Mouse (Mus musculus): ENCODE data around the gene Gcm1.
A peak's percentile ranks its signal among the peaks of the same experiment; 100 is the strongest.
"Not testable (repeated sequence)": the region's sequence is repeated elsewhere in the genome, so short reads cannot be mapped to it uniquely, and the experiment has no call there.

The Gcm1 gene

GRCm38 (mm10) chr9:78071626-78072025, 19.9 kb downstream of the Gcm1 start:
- DNase-seq (ENCODE audit: low read depth, low spot score): no peak
- Histone ChIP-seq H3K27me3 (ENCODE audit: control insufficient read depth, insufficient read depth, low read length, poor library complexity, severe bottlenecking) (no peaks in the 10 kb centered on the region; the same call in 1 of the 2 replicates), H3K36me3 (ENCODE audit: control insufficient read depth, insufficient read depth, low read length, poor library complexity, severe bottlenecking) (no peaks in the 10 kb centered on the region)

GRCm38 (mm10) chr9:78073291-78073690, 21.6 kb downstream of the Gcm1 start:
- not testable (repeated sequence) for H3K27me3 ChIP-seq (ENCODE audit: control insufficient read depth, insufficient read depth, low read length, poor library complexity, severe bottlenecking); H3K36me3 ChIP-seq (ENCODE audit: control insufficient read depth, insufficient read depth, low read length, poor library complexity, severe bottlenecking)

DNA sequence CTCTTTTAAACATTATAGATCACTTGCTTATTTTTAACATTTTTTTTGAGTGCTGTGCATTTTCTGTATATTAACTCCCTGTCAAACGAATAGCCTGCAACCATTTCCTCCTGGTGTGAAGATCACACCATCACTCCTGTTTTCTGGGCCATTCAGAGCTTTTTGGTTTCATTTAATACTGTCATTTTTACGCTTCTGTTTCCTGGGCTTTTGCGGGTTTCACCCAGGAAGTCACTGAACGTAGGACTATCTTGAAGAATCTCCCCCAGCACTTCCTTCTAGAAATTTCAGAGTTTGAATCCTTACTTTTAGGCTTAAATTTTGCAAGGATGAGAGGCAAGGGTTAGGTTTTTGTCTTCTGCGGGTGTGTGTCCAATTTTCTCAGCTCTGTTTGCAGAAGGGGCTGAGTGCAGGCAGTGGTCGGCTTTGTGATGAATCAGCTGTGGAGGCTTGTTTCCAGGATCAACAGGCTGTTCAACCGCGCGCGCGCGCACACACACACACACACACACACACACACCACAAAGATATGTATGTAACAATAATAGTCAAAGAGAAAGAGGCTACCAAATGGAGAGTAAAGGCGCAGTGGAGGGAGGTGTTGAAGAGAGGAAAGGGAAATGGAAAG, 22.1 kb downstream of the Gcm1 start:
- no peak for DNase-seq (ENCODE audit: low read depth, low spot score)
- Histone ChIP-seq H3K36me3 (ENCODE audit: control insufficient read depth, insufficient read depth, low read length, poor library complexity, severe bottlenecking) (no peaks in the 10 kb centered on the region), H3K27me3 (ENCODE audit: control insufficient read depth, insufficient read depth, low read length, poor library complexity, severe bottlenecking) (no peaks in the 10 kb centered on the region; the same call in 1 of the 2 replicates)

More at GRCm38 (mm10) chr9:78073291-78073690, 21.6 kb downstream of the Gcm1 start:
- DNase-seq (ENCODE audit: low read depth, low spot score): not testable (repeated sequence)

DNA sequence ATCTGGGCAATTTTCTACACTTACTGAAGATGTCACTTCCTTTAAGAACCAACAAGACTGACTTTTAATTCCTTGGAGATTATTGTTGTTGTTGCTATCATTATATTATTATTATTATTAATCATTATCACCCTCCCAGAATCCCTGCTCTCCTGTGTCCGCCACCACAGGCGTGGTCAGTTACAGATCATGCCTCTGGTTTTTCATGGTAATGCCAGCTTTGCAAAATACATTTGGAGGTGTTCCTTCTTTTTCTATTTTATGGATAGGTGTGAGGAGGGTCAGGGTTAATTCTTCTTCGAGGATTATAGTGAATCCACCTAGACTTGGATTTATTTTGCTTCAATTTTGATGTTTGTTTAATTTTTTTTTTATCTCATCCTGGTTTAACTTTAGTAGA, 23.5 kb downstream of the Gcm1 start:
- Histone ChIP-seq H3K36me3 (ENCODE audit: control insufficient read depth, insufficient read depth, low read length, poor library complexity, severe bottlenecking) (no peaks in the 10 kb centered on the region), H3K27me3 (ENCODE audit: control insufficient read depth, insufficient read depth, low read length, poor library complexity, severe bottlenecking) (no peaks in the 10 kb centered on the region; the same call in 1 of the 2 replicates)
- DNase-seq (ENCODE audit: low read depth, low spot score): no peak

- DNase-seq (ENCODE audit: low read depth, low spot score): no peak
- H3K36me3 ChIP-seq (ENCODE audit: control insufficient read depth, insufficient read depth, low read length, poor library complexity, severe bottlenecking): 0 out of 2 replicates have a peak, but pooled peaks cover 5% of the 10 kb centered on the region
- H3K27me3 ChIP-seq (ENCODE audit: control insufficient read depth, insufficient read depth, low read length, poor library complexity, severe bottlenecking): no peaks in the 10 kb centered on the region
Observed at GRCm38 (mm10) chr9:78078240-78078639, 26.5 kb downstream of the Gcm1 start.

GRCm38 (mm10) chr9:78081835-78082234, 30.1 kb downstream of the Gcm1 start:
- Histone ChIP-seq H3K27me3 (ENCODE audit: control insufficient read depth, insufficient read depth, low read length, poor library complexity, severe bottlenecking) (no peaks in the 10 kb centered on the region), H3K36me3 (ENCODE audit: control insufficient read depth, insufficient read depth, low read length, poor library complexity, severe bottlenecking) (peaks cover 7% of the 10 kb centered on the region)
- no peak for DNase-seq (ENCODE audit: low read depth, low spot score)

DNA sequence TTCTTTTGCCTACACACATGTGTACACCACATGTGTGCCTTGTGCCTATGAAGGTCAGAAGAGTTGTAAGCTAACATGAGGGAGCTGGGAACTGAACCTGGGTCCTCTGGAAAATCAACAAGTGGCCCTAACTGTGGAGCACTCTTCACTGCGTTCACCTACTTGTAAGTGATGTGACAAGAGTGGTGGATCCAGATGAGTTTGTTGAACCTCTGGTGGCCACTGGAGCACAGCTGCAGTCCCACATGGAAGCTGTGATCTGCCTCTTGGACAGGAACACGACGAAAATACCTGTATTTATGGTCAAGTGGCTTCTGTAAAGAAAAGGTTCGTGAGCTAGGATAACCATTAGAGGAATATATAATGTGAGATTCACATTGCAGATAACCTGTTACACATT, 32.6 kb downstream of the Gcm1 start:
- DNase-seq (ENCODE audit: low read depth, low spot score): no peak
- Histone ChIP-seq H3K36me3 (ENCODE audit: control insufficient read depth, insufficient read depth, low read length, poor library complexity, severe bottlenecking) (peaks cover 7% of the 10 kb centered on the region), H3K27me3 (ENCODE audit: control insufficient read depth, insufficient read depth, low read length, poor library complexity, severe bottlenecking) (no peaks in the 10 kb centered on the region)

- Histone ChIP-seq H3K36me3 (ENCODE audit: control insufficient read depth, insufficient read depth, low read length, poor library complexity, severe bottlenecking) (peaks cover 7% of the 10 kb centered on the region), H3K27me3 (ENCODE audit: control insufficient read depth, insufficient read depth, low read length, poor library complexity, severe bottlenecking) (no peaks in the 10 kb centered on the region)
- DNase-seq (ENCODE audit: low read depth, low spot score): no peak
Observed at GRCm38 (mm10) chr9:78085722-78086287, 34.1 kb downstream of the Gcm1 start.

DNA sequence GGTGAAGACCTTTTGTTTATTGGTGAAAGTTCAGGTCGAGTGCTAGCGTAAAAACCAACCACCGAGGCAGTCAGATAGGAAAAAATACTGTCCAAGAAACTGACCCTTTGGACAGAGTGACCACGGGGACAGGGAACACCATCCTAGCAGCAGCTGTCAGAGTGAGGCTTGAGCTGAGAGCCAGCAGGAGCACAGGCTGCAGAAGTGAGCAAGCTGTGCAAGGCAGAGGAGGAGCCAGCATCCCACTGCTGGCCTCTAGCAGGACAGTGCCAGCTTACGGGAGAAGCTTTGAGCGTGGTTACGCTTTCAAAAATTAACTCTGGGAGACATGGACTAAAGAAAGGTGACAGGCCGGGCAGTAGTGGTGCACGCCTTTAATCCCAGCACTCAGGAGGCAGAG, 36.0 kb downstream of the Gcm1 start:
- H3K36me3 ChIP-seq (ENCODE audit: control insufficient read depth, insufficient read depth, low read length, poor library complexity, severe bottlenecking): peaks cover 2% of the 10 kb centered on the region
- no peaks in the 10 kb centered on the region for H3K27me3 ChIP-seq (ENCODE audit: control insufficient read depth, insufficient read depth, low read length, poor library complexity, severe bottlenecking)
- DNase-seq (ENCODE audit: low read depth, low spot score): no peak

DNA sequence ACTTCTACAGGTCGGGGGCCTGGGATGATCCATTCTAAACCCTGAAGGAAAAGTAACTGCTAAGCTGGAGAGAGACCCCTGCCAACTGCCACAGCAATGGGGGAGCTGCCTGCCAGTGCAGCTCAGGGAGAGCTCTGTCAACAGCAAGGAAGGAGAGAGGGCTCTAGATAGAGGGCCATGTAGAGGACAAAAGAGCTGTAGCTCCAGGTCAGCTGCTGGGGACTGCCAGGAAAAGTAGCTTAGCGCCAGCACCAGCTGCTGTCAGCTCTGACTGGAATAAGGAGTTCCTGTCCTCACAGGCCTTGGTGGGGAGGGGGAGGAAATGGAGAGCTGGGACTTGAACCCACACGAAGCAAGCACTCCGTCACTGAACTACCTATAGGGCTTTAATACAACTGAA, 36.8 kb downstream of the Gcm1 start:
- DNase-seq (ENCODE audit: low read depth, low spot score): no peak

GRCm38 (mm10) chr9:78088971-78089370, 37.2 kb downstream of the Gcm1 start:
- H3K36me3 ChIP-seq (ENCODE audit: control insufficient read depth, insufficient read depth, low read length, poor library complexity, severe bottlenecking): peaks cover 2% of the 10 kb centered on the region
- H3K27me3 ChIP-seq (ENCODE audit: control insufficient read depth, insufficient read depth, low read length, poor library complexity, severe bottlenecking): no peaks in the 10 kb centered on the region
- DNase-seq (ENCODE audit: low read depth, low spot score): no peak

More for the DNA sequence above, 36.8 kb downstream of the Gcm1 start:
- no peaks in the 10 kb centered on the region for H3K27me3 ChIP-seq (ENCODE audit: control insufficient read depth, insufficient read depth, low read length, poor library complexity, severe bottlenecking)
- peaks cover 2% of the 10 kb centered on the region for H3K36me3 ChIP-seq (ENCODE audit: control insufficient read depth, insufficient read depth, low read length, poor library complexity, severe bottlenecking)

DNA sequence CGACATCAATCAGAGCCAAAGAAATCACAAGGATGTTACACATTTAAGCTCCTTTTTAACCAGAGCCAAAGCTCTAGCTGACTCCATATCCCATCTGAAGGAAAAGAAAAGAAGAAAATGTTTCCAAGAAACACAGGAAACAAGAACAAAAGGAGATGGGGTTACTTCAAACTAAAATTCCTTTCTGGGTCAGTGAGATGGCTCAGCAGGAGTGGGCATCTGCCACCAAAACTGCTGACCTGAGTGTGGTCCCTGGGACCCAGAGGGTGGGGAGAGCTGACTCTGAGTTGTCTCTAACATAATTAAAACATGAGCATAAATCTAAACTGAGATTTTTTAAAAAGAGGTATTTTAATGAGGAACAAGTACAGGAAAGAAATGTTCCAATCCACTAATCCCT, 38.2 kb downstream of the Gcm1 start:
- no peaks in the 10 kb centered on the region for H3K27me3 ChIP-seq (ENCODE audit: control insufficient read depth, insufficient read depth, low read length, poor library complexity, severe bottlenecking)
- peaks cover 5% of the 10 kb centered on the region; the same call in 1 of the 2 replicates for H3K36me3 ChIP-seq (ENCODE audit: control insufficient read depth, insufficient read depth, low read length, poor library complexity, severe bottlenecking)
- DNase-seq (ENCODE audit: low read depth, low spot score): no peak

DNA sequence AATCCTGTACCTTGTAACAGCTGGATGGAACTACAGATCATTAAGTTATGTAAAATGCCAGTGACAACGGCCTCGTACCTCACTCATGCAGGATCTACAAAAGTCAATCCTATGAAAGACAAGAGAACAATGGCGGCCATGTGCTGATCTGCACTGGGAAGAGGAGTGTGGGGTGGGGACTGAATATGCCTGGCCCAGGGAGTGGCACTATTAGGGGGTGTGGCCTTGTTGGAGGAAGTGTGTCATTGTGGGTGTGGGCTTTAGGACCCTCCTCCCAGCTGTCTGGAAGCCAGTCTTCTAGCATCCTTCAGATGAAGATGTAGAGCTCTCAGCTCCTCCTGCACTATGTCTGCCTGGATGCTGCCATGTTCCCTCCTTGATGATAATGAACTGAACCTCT, 38.9 kb downstream of the Gcm1 start:
- DNase-seq (ENCODE audit: low read depth, low spot score): no peak
- no peaks in the 10 kb centered on the region for H3K27me3 ChIP-seq (ENCODE audit: control insufficient read depth, insufficient read depth, low read length, poor library complexity, severe bottlenecking)
- H3K36me3 ChIP-seq (ENCODE audit: control insufficient read depth, insufficient read depth, low read length, poor library complexity, severe bottlenecking): peaks cover 3% of the 10 kb centered on the region; the same call in 1 of the 2 replicates

DNA sequence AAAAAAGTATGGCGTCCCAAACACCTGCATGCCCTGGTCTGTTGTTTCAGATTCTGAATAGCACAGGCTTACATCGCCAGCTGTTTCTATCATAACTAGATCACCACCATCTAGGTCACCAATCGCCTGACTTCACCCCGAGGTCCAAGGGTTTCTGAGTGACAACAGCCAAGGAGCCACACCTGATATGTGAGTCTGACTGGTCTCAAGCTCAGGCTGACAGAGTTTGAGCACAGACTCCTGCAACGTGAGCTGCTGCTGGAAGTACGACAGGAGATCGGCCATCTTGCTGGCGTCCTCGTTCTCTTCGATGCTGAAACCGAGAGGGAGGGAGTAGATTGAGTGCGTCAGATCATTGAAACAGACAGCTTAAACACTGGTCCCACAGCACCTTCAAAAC, 44.0 kb downstream of the Gcm1 start:
- Histone ChIP-seq H3K27me3 (ENCODE audit: control insufficient read depth, insufficient read depth, low read length, poor library complexity, severe bottlenecking) (no peaks in the 10 kb centered on the region), H3K36me3 (ENCODE audit: control insufficient read depth, insufficient read depth, low read length, poor library complexity, severe bottlenecking) (peaks cover 7% of the 10 kb centered on the region)
- DNase-seq (ENCODE audit: low read depth, low spot score): no peak

- no peaks in the 10 kb centered on the region for H3K27me3 ChIP-seq (ENCODE audit: control insufficient read depth, insufficient read depth, low read length, poor library complexity, severe bottlenecking)
- DNase-seq (ENCODE audit: low read depth, low spot score): peak; percentile 48
Observed at GRCm38 (mm10) chr9:78096376-78096775, 44.7 kb downstream of the Gcm1 start.

DNA sequence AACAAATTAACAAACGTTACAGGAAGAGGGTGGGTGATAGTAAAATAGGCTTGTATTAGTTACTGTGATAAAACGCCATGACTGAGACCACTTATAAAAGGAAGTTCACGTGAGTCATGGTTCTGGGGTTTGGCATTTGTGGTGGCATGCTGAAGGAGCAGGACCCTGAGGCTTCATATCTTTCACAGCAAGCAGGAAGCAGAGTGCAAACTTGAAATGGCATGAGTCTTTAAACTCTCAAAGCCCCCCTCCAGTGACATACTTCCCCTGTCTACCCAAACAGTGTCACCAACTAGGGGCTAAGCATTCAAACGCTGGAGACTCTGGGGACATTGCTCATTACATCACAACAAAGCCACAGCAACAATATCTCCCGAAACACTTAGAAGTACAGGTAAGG, 49.2 kb downstream of the Gcm1 start:
- Histone ChIP-seq H3K36me3 (ENCODE audit: control insufficient read depth, insufficient read depth, low read length, poor library complexity, severe bottlenecking) (peaks cover 6% of the 10 kb centered on the region), H3K27me3 (ENCODE audit: control insufficient read depth, insufficient read depth, low read length, poor library complexity, severe bottlenecking) (no peaks in the 10 kb centered on the region)
- peak; percentile 67 for DNase-seq (ENCODE audit: low read depth, low spot score)

More at GRCm38 (mm10) chr9:78096376-78096775, 44.7 kb downstream of the Gcm1 start:
- H3K36me3 ChIP-seq (ENCODE audit: control insufficient read depth, insufficient read depth, low read length, poor library complexity, severe bottlenecking): peaks cover 8% of the 10 kb centered on the region
